Mouse (Mus musculus): ENCODE measurements around the gene Lrrk1.

GRCm38 (mm10) chr7:66247274-66248021 is 140.7 kb downstream of the Lrrk1 start:
- no peak for TF ChIP-seq CTCF (IDR thresholded peaks at IDR 0.05; ENCODE audit: low read depth)
- TF ChIP-seq EP300 (IDR thresholded peaks at IDR 0.05; ENCODE audit: low read depth): no peak

Measured in liver, embryonic 14.5 days (tissue).